Mouse (Mus musculus): Measurements from ENCODE around the gene Cox15.

Cox15 gene

GRCm38 (mm10) chr19:43760504-43760903 lies 7.7 kb upstream of the Cox15 start:
- DNase-seq: peak; percentile 89

- DNase-seq: no peak
Measured at GRCm38 (mm10) chr19:43754872-43755271, 2.1 kb upstream of the Cox15 start.

GRCm38 (mm10) chr19:43754237-43754636 lies 1.4 kb upstream of the Cox15 start:
- DNase-seq: no peak

GRCm38 (mm10) chr19:43753226-43753835 lies 531 bp upstream of the Cox15 start:
- DNase-seq: peak; percentile 94

GRCm38 (mm10) chr19:43750008-43750407 lies 2.8 kb downstream of the Cox15 start:
- DNase-seq: no peak

- DNase-seq: no peak
Measured at GRCm38 (mm10) chr19:43747877-43748276, 4.9 kb downstream of the Cox15 start.

GRCm38 (mm10) chr19:43745740-43746139 lies 7.1 kb downstream of the Cox15 start:
- DNase-seq: no peak

GRCm38 (mm10) chr19:43743401-43743800 lies 9.4 kb downstream of the Cox15 start:
- no peak for DNase-seq

- DNase-seq: no peak
Measured at GRCm38 (mm10) chr19:43738409-43738808, 14.4 kb downstream of the Cox15 start.

GRCm38 (mm10) chr19:43731157-43731556 lies 21.6 kb downstream of the Cox15 start:
- no peak for DNase-seq

- DNase-seq: peak; percentile 16
Measured at GRCm38 (mm10) chr19:43730037-43730428, 22.8 kb downstream of the Cox15 start.

GRCm38 (mm10) chr19:43729296-43730036 lies 23.3 kb downstream of the Cox15 start:
- DNase-seq: no peak

- peak; percentile 14 for DNase-seq
Measured at GRCm38 (mm10) chr19:43726510-43727146, 26.2 kb downstream of the Cox15 start.

- DNase-seq: no peak
Measured at GRCm38 (mm10) chr19:43724821-43725220, 28.0 kb downstream of the Cox15 start.

- no peak for DNase-seq
Measured at GRCm38 (mm10) chr19:43724194-43724593, 28.6 kb downstream of the Cox15 start.

- DNase-seq: no peak
Measured at GRCm38 (mm10) chr19:43723501-43723900, 29.3 kb downstream of the Cox15 start.

GRCm38 (mm10) chr19:43722891-43723290 lies 29.9 kb downstream of the Cox15 start:
- no peak for DNase-seq

- DNase-seq: no peak
Measured at GRCm38 (mm10) chr19:43720061-43720460, 32.7 kb downstream of the Cox15 start.

- DNase-seq: no peak
Measured at GRCm38 (mm10) chr19:43711971-43712370, 40.8 kb downstream of the Cox15 start.

- peak; percentile 38 for DNase-seq
Measured at GRCm38 (mm10) chr19:43711159-43711916, 41.5 kb downstream of the Cox15 start.

- DNase-seq: no peak
Measured at GRCm38 (mm10) chr19:43709317-43709716, 43.5 kb downstream of the Cox15 start.

- DNase-seq: peak; percentile 50
Measured at GRCm38 (mm10) chr19:43708206-43708605, 44.6 kb downstream of the Cox15 start.

- no peak for DNase-seq
Measured at GRCm38 (mm10) chr19:43704787-43705497, 47.9 kb downstream of the Cox15 start.
